Mouse (Mus musculus) adrenal gland, postnatal 10 days (tissue): Measurements from ENCODE around the gene Eif3j1. TPM values are rescaled to one million over a fixed set of nuclear protein-coding genes. Genes with fewer than 3 reads are reported as not detected.
"Not testable (repeated sequence)": the region's sequence is repeated elsewhere in the genome, so short reads cannot be mapped to it uniquely, and the experiment has no call there.

ENCODE experiments used
- DNase-seq: peaks from one replicate; pipeline ENCODE4 v3.0.0; 2021; ENCODE audit warnings: mixed read lengths
- long read RNA-seq, 2 experiments: library from polyadenylated mRNA; stranded (forward); transcript quantifications; one replicate each; pipeline ENCODE4 v2.0.0; 2021
- total RNA-seq, 2 experiments: library from RNA; stranded (reverse); gene quantifications; 2 replicates each; pipeline ENCODE4 v1.2.3; 2021

Eif3j1 gene
- 10 to 100 TPM; 16.8 to 16.9 TPM for total RNA-seq
- long read RNA-seq, experiment 1, full-length matches to known transcripts: 72 of 104 reads
- long read RNA-seq, experiment 1, partial matches to known transcripts: 24 of 104 reads
- long read RNA-seq, experiment 1, other reads (novel, unspliced or antisense): 8 of 104 reads
- long read RNA-seq, experiment 2, full-length matches to known transcripts: 43 of 49 reads
- long read RNA-seq, experiment 2, partial matches to known transcripts: 3 of 49 reads
- long read RNA-seq, experiment 2, other reads (novel, unspliced or antisense): 3 of 49 reads

DNA sequence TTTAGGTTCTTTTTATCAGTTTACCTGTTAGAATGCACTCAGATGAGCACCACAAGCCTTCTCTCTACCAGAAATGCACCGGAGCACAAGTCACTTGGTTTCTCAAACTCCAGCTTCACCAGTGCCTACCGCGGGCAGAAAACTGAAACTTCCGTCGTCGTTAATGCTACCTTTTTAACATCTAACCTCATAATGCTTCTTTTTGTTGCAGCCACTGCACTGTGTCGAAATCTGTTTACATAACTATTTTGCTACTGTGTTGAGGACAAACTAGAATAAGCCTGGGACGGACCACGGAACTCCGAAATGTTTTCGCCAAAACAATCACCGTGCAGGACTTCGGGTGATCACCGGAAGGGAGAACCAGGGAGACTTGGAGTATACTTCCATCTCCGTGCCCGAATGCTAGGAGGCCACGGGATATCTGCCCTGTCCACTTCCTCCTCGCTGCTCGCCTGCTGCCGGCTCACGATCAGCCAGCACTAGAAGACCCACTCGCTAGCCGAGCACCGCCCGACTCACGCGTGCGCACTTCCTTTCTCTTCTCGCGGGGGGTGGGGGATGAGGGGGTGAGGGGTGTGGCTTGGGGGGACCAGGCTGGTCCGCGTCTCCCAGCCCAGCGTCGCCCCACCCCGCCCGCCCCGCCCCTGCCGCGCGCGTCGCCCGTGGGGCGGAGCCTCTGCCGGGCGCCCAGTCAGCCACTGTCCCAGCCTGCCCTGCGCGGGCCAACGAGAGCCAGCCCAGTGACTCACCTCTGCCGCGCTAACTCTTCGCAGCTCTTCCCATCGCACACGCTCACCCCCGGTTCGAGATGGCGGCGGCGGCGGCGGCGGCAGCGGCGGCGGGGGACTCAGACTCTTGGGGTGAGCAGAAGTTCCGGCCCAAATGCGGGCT, at the start of gene Eif3j1:
TSS of gene Eif3j1 (plus strand) at position 685 of the 894 bp plus-strand sequence.
- peak; percentile 94 for DNase-seq

DNA sequence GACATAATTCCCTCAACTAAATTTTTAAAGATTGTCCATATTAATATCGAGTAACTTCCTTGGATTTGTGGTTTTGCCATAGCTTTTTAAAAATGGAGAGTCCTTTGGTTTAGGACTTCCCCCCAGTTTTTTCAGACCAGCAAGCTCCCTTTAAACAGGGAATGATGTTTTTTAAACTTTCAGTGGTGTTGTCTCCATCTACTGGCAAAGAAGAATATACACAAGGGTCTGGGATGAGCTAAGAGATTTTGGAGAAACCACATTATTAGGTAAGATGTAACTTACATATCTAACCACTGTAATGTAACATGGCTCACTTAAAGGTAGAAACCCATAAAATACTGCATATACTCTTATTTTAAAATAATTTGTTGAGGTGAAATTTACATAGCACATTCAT, 32.6 kb upstream of the Eif3j1 start:
- DNase-seq: no peak

DNA sequence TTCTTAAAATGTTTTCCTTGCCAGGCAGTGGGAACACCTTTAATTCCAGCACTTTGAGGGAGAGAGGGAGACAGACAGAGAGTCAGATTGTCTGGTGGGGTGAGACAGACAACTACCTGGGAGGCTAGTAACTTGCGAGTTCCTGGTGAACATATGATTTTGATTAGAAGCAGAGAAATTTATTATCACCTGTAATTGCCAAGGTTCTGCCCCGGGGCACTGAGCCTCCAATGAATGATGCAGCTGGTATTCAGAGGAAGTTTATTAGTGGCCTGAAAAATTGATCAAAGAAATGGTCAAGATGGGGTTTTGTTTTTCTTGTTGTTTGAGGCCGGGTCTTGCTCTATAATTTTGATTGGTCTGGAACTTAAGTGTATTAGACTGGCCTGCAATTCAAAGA, 19.5 kb upstream of the Eif3j1 start:
- no peak for DNase-seq

DNA sequence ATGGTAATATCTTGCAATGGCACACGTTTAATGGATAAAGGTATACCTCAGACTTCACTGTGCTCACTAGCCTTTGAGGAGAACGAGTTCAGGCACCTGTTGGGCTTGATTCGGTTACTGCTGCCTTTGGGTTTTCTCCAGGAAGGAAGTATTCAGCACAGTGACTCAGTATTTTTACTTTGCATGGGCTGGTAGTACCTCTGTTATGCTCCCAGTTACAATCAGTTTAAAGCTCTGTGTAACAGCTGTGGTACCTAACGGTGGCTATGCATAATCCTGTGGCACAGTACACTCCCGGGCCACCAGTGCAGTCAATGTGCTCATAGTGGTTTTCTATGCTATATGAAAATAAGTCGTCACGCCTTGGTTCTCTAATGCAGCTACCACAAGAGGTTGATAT, 16.9 kb upstream of the Eif3j1 start:
- DNase-seq: no peak

DNA sequence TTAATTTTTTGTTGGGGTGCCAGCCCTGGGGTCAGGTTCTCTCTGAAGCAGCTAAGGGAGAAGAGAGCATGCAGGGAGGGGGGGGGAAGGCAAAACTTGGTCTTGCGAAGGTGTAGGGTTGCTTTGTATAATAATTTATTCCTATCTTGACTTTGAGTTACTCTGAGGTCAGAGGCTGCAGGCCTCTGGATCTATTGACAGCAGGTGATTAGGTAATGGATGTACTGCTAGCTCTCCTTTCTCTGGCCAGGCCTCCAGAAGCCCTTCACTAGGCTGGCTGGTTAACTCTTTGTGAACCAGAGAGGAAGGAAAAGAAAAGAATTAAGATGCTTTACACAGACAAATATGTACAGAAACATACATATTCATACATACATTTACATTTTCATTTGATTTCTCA, 9.6 kb upstream of the Eif3j1 start:
- no peak for DNase-seq

DNA sequence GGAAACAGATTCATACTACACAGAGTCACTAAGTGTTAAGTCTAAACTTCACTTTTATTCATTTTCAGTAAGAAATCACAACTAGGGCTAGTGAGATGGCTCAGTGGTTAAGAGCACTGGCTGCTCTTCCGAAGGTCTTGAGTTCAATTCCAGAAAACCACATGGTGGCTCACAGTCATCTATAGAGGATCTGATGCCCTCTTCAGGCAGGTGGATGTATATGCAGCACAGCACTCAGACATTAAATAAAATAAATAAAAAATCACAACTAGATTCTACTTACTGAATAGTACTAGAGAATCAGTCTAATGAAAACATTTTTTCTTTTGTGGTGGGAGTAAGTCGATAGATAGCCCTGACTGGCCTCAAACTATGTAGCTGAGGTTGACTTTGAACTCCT, 6.1 kb upstream of the Eif3j1 start:
- DNase-seq: no peak

DNA sequence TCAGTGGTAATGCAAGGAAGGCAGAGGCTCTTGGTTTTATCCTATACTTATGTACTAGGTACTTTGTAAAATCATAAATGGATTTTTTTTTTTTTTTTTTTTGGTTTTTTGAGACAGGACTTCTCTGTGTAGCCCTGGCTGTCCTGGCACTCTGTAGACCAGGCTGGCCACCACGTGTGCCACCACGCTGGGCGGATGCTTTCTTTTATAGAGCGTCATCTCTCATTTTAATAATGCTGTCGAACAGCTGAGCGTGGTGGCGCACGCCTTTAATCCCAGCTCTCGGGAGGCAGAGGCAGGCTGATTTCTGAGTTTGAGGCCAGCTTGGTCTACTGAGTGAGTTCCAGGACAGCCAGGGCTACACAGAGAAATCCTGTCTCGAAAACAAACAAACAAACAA, 1.3 kb upstream of the Eif3j1 start:
- DNase-seq: not testable (repeated sequence)

DNA sequence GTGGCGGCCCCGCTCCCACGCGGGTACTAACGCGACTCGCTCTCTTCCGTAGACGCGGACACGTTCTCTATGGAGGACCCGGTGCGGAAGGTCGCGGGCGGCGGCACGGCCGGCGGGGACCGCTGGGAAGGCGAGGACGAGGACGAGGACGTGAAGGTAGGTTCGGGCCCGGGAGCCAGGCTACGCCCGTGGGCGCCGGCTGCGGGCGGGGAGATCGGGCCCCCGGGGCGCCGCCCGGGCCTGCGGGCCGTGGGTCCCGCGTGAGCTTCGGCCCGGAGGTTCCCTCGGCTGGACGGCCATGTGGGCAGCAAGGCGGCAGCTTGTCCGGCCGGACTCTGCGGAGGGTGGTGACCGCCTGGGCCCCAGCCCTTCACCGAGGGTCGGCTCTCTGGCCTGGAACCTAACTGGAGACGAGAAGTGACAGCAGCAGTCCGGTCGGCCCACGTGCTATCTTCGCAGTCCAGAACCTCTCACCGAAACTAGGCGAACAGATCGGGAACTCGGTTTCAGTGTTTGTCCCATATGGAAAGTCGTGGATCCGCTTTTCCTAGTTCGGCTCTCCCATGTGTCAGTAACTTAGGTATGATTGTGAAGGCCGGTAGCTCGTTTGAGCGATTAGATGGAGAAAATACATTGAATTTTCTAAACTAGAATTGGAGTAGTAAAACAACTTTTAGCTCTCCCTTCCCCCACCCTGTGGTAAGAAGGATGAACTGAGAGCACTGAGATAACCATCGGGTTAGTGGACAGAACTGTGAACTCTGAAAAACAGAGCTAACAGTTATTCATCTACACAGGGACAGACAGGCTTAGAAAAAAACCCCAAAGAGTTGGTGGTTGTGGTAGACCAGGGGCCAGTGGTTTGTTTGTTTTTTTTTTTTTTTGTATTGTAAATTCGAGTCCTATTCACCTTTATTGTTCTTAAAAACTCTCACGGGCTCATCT, 682 bp downstream of the Eif3j1 start:
- DNase-seq: peak; percentile 68

DNA sequence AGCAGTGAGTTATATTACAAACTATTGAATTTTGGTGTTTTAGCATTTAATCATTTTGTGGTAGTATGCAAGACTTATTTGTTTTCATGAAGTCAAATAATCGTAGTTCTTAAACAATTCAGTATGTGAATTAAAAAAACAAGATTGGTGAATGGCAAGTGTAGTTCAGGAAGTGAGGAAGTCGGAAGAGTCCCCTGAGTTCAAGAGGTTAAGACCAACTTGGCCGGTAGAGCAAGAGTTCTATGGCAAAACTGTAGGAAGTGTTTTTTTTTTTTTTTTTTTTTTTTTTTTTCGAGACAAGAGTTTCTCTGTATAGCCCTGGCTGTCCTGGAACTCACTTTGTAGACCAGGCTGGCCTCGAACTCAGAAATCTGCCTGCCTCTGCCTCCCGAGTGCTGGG, 3.6 kb downstream of the Eif3j1 start:
- no peak for DNase-seq

DNA sequence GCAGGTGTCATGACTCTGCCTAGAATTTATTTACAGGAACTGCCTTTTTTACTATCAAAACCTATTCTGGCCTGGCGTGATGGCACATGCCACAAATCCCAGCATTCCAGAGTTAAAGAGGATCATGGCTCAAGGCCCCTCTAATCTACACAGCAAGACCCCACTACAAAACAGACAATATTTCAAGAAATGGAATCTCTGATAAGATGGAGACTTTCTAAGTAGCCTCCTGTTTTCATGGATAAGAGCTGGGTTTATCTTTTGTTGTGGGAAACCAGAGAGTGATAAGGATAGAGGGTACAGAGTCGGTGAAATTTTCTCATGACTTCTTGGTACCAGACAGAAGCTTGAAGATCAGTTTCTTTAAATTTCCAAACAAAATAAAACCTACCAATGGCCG, 7.7 kb downstream of the Eif3j1 start:
- no peak for DNase-seq

DNA sequence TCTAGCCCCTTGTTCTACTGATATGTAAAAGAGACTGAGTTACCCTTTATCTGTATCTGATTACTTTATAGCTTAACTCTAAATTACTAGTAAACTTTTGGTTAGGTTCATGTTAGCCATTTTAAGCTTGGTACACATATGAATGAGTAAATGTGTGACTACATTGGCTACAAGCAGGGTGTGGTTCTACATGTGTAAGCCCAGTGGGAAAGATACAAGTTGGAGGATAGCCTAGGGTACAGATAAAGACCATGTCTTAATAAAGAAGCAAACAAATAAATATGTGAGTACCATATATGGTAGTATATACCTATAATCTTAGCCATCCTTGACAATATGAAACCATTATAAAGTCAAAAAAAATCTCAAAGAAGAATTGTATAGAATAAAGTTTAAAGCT, 15.6 kb downstream of the Eif3j1 start:
- no peak for DNase-seq

DNA sequence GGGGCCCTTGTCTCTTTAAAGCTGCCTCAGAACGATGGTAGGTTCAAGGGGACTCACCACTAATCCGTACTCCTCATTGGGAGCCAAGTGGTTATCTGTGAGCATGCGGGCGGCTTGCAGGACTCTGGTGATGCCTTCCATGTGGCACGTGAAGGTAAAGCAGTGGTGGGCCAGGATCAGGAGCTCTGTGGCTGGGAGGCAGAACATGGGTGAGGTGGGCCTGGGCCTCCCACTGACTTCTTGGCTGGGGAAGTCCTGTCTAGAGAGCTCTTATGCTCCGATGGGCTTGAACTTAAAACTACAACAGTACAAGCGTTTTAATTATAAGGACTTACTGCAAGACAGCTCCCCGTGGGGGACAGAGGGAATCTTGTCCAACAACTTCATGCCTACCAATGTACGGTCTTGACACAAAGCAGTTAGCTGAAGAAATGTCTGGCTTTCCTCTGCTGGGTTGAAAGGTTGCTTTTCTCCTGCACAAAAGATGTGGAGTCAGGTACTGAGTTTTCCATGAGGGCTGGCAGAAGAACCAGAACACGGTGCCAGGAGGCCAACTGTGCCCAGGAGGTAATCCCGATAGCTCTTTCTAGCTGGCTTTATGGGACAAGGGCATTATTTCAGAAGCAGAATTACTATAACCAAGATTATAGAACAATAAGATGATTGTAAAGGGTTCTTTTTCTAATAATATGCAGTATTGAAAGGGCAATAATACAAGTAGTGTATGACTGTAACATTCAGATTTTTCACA, 31.2 kb downstream of the Eif3j1 start:
- no peak for DNase-seq

DNA sequence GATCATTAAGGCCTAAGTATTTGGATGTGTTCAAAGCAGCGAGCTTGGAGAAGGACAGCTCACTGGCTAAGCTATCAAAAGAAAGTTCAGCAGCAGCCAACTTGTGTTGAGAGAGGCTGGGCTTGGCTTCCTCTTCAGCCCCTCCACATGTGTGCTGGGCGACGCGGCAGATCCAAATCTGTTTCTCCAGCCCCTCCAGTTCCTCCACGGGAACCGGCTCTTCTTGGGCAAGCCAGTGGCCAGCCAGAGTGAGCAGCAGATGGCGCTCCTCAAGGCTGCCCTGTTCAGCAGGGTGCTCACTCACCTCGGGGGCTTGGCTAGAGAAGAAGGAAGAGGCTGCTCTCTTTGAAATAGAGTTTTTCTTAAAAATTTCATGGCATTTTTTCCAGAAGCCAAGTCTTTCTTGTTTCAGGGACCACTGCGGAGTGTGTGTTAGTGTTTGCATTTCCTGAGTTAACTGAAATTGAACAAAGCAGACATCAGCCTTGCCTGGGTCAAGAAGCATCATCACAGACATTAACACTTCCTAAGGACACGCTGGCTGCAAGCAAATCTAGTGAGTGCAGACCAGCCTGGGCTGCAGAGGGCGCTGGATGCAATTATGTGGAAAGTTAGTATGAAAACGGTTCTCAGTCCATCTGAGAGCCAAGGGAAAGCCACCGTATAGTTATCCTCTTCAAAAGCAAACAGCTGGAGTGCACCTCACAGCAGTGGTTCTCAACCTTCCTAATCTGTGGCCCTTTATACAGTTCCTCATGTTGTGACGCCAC, 37.0 kb downstream of the Eif3j1 start:
- peak; percentile 31 for DNase-seq

DNA sequence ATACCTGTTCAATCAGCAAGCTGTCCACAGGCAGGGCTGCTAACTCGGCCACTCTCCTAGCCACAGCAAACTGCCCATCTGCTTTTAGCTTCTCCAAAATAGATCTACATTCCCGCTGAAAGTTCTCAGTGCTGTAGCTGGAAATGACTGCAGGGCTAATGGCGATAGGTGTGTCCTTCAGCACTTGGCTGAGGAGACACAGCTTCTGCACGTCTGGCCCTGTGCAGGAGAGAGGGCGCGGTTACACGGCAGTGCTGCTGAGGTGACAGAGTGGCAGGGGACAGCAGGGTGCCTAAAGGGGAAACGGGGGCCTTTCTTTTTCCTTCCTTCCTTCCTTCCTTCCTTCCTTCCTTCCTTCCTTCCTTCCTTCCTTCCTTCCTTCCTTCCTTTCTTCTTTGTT, 37.9 kb downstream of the Eif3j1 start:
- no peak for DNase-seq

DNA sequence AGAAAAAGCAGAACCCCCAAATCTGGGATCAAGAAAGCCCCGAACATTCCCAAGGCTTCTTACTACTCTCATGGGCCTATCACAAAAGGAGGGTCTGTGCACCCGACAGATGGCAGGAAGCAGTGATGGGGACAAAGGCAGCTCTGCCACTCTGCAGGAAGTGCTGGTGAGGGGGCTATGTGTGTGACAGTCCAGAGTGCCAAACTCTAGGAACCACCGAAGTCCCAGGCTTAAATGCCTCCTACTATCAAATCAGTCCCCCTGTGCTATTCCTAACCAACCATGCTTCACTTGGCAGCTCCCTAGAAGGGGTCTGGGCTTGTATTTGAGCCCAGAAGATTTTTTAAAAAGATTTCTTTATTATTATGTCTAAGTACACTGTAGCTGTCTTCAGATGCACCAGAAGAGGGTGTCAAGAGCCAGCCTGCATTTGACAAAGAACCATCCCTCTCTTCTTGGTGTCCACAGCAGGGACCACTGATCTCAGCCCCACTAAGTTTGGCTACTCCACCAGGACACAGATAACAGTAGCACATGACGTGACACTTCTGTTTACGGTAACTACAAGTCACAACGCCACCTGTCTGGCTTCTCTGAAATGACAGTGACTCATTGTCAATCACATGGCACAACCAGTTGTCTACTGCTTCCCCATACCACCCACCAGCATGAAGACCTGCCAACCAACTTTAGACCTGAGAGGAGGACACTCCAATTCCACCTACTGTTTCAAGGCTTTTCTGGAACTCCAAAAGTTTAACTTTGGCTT, 41.0 kb downstream of the Eif3j1 start:
- no peak for DNase-seq

DNA sequence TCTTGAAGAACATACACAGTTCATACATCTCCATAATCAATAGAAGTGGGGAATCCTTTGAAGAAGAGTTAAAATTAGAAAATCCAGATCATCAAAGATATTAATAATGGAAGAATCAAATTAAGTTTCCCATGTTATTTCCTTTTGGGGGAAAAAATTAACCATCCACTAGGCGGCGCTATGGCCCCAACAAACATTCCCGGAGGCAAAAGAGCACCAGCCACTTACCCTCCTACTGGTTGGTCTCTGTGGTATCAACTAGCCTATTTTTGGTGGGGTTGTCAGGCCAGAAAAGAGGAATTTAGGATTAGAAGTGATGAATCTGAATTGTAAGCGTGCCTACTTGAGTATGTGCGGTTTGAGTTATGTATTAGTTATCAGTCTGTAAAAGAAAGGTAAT, 41.6 kb downstream of the Eif3j1 start:
- DNase-seq: peak; percentile 75

DNA sequence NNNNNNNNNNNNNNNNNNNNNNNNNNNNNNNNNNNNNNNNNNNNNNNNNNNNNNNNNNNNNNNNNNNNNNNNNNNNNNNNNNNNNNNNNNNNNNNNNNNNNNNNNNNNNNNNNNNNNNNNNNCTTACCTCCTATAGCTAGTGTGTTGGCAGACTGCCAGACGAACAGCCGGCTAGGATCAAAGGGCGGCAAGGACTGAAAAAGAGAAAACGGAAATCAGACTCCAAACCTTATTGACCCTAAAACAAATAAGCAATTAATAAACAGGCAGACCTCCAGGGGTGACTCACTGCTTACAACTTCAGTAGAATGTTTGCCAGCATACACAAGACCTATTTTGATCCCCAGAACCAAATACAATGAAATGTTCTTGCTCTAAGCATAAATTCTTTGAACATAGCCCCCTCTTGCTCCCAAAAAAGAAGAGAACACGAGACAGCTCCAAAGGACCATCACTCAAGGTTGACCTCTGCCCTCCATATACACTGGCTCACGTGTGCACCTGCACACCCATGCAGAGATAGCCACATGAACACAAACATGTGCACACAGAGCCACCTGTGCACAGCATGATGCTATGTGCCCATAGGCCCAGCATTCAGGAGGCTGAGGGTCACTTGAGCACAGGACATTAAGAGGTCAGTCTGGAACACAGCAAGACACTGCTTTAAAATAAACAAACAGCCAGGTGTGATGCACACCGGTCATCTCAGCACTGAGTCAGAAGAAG, 53.5 kb downstream of the Eif3j1 start:
- DNase-seq: peak; percentile 44

DNA sequence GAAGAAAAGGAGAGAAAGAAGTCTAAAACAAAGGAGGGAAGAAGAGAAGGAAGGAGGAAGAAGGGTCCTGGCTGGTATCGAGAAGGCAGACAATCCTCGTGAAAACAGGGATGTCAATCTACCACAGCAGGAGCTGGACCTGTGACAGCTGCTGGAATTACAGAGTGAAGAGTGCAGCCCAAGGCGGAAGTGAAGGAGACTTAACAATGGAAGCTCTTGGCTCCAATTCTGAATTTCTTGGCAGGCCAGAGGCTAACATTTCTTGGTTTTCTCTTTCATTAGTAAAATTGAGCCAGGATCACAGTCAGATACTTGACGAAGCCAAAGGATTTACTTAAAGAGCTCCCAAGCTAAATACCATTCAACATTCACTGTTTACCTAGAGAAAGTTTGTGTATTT, 58.1 kb downstream of the Eif3j1 start:
- no peak for DNase-seq

DNA sequence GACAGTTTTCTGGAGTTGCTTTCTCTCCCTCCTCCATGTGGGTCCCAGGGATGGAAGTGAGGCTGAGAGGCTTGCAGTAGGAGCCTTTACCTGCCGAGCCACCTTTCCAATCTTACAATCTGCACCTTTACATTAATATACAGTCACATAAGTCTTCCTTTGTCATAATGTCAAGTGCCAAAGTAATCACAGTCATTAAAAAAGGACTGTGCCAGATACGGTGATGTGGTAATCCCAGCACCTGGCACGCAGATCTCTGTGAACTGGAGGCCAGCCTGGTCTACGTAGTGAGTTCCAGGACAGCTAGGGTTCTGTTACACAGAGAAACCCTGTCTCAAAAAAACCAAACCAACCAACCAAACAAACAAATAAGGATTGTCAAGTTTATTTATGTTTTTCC, 65.5 kb downstream of the Eif3j1 start:
- no peak for DNase-seq
